Mouse (Mus musculus): ENCODE results near the gene Rab11fip3.
"Not testable (repeated sequence)": the region's sequence is repeated elsewhere in the genome, so short reads cannot be mapped to it uniquely, and the experiment has no call there.

Gene Rab11fip3

DNA sequence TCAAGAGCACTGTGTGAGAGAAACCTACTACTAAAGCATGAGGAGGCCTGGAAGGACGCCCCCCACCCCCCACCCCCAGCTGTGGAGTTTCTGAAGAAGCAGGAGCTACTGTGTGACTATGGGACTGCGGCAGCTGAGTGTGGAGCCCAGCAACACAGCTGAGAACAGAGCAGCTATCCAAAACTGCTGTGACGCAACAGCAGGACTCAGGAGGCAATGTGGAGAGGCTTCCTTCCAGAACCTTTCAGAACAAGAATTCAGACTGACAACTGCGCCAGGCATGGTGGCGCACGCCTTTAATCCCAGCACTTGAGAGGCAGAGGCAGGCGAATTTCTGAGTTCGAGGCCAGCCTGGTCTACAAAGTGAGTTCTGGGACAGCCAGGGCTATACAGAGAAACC lies 28.6 kb downstream of the Rab11fip3 start:
- not testable (repeated sequence) for DNase-seq (ENCODE audit: low read depth, low spot score)

DNA sequence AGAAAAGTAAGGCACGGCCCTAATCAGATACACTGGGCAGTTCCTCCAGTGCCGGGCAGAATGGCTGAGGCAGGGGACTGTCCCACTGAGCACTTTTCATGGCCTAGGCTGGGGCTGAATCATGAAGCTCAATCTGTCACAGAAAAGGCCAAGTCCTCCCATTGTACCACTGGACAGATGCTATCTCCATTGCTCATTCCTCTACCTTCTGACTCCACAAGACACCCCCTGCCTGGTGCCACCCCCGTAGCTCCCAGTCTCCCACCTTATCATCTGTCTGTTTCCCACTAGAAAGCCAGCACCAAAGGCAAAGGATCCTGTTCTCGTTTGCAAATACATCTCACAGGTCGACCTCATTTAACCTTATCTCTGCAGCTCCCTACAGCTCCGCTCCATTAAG lies 37.3 kb downstream of the Rab11fip3 start:
- DNase-seq (ENCODE audit: low read depth, low spot score): no peak

- no peak for DNase-seq (ENCODE audit: low read depth, low spot score)
Measured at GRCm38 (mm10) chr17:26031583-26031982, 37.8 kb downstream of the Rab11fip3 start.

GRCm38 (mm10) chr17:26028261-26028660 lies 41.1 kb downstream of the Rab11fip3 start:
- no peak for DNase-seq (ENCODE audit: low read depth, low spot score)

- DNase-seq (ENCODE audit: low read depth, low spot score): no peak
Measured at GRCm38 (mm10) chr17:26024674-26025073, 44.7 kb downstream of the Rab11fip3 start.

- no peak for DNase-seq (ENCODE audit: low read depth, low spot score)
Measured at GRCm38 (mm10) chr17:26023966-26024365, 45.4 kb downstream of the Rab11fip3 start.

DNA sequence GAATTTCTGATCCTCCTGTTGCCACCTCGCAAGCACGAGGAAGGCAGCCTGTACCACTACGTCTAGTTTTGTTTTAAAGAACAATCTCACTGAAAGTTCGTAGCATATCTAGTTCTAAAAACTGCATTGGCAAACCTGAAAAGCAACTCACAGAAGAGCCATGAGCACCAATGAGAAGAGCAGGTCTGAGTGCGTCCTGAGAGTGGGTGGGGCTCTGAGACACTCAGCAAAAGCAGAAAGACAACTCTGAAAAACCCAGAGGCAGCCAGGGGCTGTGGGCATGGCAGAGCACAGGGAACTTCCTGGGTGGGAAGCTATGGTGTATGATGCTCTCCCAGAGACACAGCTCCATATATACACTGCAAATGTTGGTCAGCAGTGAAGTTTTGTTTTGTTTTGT lies 46.2 kb downstream of the Rab11fip3 start:
- DNase-seq (ENCODE audit: low read depth, low spot score): no peak

GRCm38 (mm10) chr17:26021728-26022341 lies 47.5 kb downstream of the Rab11fip3 start:
- DNase-seq (ENCODE audit: low read depth, low spot score): no peak

GRCm38 (mm10) chr17:26020848-26021347 lies 48.5 kb downstream of the Rab11fip3 start:
- no peak for DNase-seq (ENCODE audit: low read depth, low spot score)

DNA sequence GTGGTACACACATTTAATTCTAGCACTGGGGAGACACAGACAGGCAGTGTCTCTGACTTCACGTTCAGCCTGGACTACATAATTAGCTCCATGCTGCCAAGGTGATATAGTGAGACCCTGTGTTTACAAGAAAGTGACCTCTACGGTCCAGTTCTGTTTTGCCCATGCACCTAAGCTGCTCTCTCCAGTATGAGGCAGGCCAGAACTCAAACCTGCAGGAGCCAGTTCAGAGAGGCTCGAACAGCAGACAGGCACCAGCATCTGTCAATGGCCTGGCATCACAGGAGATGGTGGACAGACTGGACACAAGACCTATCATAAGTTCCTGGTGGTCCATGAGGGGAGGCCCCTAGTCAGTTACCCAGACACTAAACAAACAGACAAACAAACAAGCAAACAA lies 51.0 kb downstream of the Rab11fip3 start:
- no peak for DNase-seq (ENCODE audit: low read depth, low spot score)

DNA sequence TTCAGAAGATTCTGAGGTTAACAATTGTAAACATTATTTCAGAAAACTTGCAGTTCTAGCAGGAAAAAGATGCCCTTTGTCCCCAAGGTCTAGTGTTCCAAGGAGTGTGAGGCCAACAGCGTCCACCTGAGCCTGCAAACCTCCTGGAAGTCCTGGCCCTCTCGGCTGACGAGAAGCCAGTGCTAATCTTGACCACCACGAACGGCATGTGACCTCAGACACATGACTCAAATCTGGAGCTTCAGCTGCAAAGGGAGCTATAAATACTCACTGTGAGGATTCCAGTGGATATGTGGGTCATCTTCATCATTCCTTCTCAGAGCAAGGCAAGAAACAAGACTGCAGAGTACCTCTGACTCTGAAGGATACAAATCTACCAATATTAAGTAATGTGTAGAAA lies 51.4 kb downstream of the Rab11fip3 start:
- DNase-seq (ENCODE audit: low read depth, low spot score): no peak

- no peak for DNase-seq (ENCODE audit: low read depth, low spot score)
Measured at GRCm38 (mm10) chr17:26017021-26017420, 52.3 kb downstream of the Rab11fip3 start.

DNA sequence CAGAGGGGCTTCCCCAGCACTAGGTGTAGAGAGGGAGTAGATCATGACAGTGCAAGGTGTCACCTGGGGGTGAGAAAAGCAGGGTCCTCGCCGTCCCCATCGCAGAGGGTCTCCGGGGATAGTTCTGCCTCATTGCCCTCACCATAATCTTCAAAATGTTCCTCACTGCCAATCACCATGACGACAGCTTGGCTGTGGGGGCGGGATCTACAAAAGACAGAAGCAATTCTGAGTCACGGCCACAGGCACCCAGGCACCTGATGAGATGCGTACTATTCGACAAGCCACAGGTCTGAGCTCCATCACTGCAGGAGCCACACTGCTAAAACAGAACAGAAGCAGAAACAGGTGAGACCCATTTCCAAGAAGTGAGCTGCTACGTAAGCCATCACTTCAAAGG lies 55.6 kb downstream of the Rab11fip3 start:
- no peak for DNase-seq (ENCODE audit: low read depth, low spot score)

GRCm38 (mm10) chr17:26011841-26012460 lies 57.4 kb downstream of the Rab11fip3 start:
- DNase-seq (ENCODE audit: low read depth, low spot score): peak; percentile 97

- DNase-seq (ENCODE audit: low read depth, low spot score): peak; percentile 86
Measured at GRCm38 (mm10) chr17:26009540-26009939, 59.8 kb downstream of the Rab11fip3 start.

GRCm38 (mm10) chr17:26008787-26009186 lies 60.6 kb downstream of the Rab11fip3 start:
- DNase-seq (ENCODE audit: low read depth, low spot score): no peak

DNA sequence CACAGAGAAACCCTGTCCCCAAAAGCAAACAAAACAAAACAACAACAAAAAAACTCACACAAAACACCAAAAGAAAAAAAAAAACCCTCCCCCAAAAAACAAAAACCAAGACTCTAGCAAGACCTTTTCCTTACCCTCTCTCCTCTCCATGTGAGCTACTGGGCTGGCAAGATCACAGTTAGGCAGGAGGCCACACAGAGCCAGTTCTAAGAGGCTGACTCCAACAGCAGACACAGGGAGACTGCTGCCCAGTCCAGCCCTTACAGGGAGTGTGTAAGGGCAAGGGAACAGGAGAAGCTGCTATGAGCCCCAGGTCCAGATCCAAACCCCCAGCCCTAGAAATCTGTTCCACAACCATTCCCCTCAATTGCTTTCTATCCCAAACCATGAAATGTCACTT lies 61.0 kb downstream of the Rab11fip3 start:
- no peak for DNase-seq (ENCODE audit: low read depth, low spot score)

DNA sequence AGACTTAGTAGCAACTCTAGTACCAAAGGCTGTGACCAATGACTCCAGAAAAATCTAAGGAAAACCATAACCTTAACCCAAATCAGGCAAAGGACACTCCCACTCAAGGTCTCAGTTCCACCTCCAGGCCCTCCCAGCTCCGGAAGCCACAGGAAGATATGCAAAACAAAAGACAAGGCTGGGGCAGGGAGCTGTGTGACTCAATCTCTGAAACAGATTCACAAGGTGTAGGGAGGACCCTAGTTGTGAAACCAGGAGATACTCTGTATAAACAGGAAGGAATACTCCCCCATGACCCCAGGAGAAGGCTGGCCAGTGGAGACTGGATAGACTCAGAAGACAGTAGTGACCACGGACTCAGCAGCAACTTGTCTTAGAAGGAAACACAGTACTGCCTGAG lies 61.7 kb downstream of the Rab11fip3 start:
- DNase-seq (ENCODE audit: low read depth, low spot score): peak; percentile 45

DNA sequence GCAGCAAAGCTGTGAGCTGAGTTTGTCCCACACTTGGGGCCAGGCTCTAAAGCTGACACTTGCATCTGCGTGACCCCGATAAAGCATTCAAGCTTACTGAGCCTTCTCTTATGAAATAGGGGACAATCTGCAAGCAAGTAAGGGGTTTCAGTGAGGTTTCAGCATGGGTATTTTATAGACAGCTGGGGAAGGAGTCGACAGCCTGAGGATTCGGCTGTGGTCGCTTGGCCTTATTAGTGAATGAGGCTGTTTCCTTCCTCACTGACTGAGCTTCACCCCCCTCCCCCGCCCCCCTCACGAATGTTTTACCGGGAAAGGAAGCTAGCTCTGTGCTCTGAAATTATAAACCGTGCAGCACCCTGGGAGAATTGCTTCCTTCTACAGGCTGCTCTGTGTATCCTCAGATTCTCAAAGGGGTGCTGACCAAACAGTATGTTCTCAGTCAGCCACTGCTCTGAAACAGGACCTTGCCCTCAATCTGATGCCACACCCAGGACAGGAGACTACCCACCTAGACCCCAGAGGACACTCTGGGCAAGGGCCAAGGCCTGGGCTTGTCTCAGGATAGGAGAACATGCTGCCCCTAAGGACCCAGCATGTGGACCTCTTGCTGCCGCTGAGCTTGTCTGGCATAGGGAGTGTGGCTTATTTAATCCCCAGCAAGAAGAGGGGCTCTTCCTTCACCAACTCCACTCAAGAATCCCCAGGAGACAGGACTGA lies 63.5 kb downstream of the Rab11fip3 start:
- DNase-seq (ENCODE audit: low read depth, low spot score): no peak

- DNase-seq (ENCODE audit: low read depth, low spot score): no peak
Measured at GRCm38 (mm10) chr17:26004711-26005110, 64.6 kb downstream of the Rab11fip3 start.

DNA sequence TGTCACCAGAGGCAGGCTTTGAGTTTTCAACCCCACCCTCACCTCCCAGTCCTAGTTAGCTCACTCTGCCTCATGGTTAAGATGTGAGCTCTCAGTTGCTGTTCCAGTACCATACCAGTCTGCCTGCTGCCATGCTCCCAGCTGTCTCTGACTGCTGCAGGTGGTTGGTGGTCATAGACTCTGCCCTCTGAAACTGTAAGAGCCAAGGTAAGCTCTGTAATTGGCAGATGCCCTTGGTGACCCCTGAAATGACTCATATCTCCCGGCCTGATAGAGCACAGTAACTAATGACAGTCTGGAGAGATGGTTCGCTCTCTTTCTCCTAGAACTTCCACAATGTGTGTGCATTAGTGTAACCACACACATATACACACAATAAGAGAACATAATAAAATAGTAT lies 65.5 kb downstream of the Rab11fip3 start:
- DNase-seq (ENCODE audit: low read depth, low spot score): no peak

DNA sequence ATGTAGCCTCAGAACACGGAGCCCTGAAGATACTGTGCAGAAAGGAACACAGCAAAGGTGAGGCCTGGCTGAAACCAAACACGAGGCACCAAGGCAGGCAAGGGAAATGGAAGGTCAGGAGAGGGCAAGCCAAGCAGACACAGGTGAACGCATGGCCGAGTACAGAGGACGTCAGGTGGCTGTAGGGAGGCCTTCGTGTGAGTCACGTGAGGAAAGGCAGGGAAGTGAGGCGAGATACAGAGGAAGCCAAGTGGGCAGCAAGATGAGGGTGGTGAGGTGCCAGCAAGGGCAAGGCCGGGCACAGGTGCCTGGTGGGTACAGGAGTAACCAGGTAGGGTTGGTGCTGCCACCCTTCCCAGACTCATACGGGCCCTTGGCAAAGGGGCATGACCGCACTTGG lies 70.9 kb downstream of the Rab11fip3 start:
- DNase-seq (ENCODE audit: low read depth, low spot score): no peak

DNA sequence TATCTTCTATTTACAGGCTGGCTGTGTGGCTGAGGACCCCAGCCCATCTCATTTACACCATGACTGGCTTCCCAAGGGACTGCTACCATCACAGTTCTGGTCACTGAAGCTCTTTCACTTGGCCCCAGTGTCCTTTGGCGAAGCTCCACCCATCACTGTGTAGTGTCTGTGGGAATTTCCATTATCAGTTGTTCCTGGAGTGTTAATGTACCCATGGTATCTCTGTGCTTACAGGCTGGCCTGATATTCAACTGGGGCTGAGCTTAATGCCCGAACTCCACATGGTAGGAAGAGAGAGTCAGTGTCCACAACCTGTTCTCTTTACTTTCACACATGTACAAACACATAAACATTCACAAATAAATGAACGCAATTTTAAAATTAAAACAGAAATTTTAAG lies 75.9 kb downstream of the Rab11fip3 start:
- DNase-seq (ENCODE audit: low read depth, low spot score): no peak
